Mouse (Mus musculus) liver, postnatal 0 days (tissue): ENCODE results near the gene Bcl2l14.

Source experiments
- CTCF ChIP-seq: sonication (generic); IDR thresholded peaks from 2 replicates; pipeline ENCODE4 v1.5.1; 2016; ENCODE audit warnings: antibody characterized with exemption, low read depth
- EP300 ChIP-seq: IDR thresholded peaks from 2 replicates; pipeline ENCODE4 v1.6.1; 2016; ENCODE audit warnings: antibody characterized with exemption, low read depth, mild to moderate bottlenecking

GRCm38 (mm10) chr6:134396018-134396417 lies at the start of gene Bcl2l14:
- TF ChIP-seq EP300 = no peak
- TF ChIP-seq CTCF = no peak
